Mouse (Mus musculus) heart, postnatal 36 days (tissue): Measurements from ENCODE around the gene Ncam1. TPM values are rescaled to one million over a fixed set of nuclear protein-coding genes. Genes with fewer than 3 reads are reported as not detected.

Experiments used
- DNase-seq, 2 experiments: peaks; one replicate each; pipeline ENCODE4 v3.0.0; 2021 to 2022
- intact Hi-C: fragments of 180-260 bp; cut with DNase I; formaldehyde crosslinking; loops from one replicate; pipeline ENCODE4 v1.15.1; 2025
- total RNA-seq, 2 experiments: library from RNA; stranded (reverse); gene quantifications; 2 replicates each; pipeline ENCODE4 v1.2.3; 2021

Gene Ncam1
- total RNA-seq, 2 experiments from 2014 or later = 4.5 to 6.0 TPM

DNA sequence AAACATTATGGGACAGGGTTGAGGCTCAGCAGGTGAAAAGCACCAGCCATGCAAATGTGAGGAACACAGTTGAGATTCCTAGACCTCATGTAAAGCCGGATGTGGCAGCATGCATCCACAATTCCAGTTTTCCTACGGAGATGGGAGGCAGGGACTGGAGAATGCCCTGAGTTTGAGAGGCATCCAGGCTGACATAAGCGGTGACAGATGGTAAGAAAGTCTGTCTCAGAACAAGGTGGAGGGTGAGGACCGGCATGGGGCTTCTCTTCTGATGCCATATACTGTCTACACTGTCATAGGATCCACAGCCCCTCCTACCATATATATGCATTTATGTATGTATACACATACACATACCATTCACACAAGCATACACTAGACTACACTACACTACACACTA is 221.6 kb downstream of the Ncam1 start:
- intact Hi-C loops = no loop called here
- DNase-seq = no peak

DNA sequence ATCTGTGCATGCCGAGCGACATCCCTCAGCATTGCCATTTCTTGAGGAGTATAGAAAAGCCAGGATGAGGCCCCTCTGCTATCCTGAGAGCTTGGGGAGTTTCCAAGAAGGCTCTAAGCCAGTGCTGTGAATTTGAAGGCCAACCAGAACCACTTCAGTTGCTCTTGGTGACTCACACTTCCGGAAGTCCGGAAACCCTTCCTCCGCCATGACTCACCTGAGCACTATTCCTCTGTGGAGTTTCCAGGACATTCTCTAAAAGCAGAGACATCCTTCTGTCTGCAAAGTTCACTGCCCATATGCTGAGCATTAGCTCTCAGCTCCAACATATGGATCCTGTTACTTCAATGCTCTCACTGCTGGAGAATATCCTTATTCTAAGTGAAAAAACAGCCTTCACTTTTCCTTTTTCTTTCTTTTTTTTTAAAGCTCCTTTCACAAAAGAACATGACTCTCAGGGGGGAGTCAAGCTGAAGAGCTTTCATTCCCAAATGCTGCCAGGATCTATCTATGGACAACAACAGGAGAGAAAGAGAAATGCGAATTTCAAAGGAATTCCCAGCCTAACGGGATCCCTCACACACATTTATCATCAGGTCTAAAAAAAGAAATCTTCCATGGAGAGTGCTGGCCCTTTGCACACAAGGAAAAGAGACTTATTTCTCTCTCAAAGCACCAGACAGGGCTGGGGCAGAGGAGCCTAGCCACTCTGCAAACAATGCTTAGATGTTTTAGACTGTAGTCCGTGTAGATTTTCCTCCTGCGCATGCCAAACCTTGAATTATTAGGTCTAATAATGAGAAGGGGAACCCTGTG is 226.8 kb downstream of the Ncam1 start:
- no peak for DNase-seq
- intact Hi-C loops = no loop called here

DNA sequence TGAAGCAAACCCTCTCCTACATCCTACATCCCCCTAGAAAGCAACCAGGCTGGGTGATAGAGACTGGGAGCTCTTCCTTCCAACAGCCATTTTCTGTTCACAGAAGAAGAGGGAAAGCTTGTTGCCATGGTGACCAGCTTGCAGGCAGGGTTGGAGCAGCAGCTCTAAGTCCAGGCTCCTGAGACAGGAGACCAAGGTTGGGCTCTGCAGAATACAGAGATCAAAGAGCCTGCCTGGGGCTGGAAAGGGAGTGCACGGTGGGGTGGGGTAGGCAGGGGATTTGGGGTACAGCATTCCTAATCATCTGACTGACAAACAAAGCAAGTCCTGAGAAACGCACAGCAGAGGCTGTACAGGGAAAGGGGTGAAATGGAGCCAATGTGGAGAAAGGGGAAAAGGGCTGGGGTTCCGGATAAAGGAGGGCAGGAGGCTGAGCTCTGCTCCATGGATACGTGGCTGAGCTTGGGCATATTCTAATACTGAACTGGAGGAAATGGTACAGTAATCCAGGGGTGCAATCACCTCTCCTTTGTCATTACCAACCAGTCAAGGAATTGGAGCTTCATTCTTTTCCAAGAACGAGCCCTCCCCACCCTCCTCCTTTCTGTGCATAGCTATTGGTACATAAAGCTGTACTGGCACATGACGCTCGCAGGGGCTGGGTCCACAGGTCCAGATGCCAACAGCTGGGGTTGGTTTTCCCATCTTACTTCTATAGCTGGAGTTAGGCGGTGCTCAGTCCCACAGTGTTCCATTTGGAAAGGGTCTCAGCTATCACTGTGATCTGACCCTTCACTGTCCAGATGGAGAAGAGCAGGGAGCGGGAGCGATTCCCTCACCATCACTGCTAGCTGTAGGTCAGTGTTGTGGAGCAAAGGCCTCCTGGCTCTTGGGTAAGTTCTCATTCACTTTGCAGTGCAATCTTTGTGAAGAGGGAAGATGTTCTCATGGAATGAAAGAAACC is 227.7 kb downstream of the Ncam1 start:
- intact Hi-C loops = no loop called here
- no peak for DNase-seq

DNA sequence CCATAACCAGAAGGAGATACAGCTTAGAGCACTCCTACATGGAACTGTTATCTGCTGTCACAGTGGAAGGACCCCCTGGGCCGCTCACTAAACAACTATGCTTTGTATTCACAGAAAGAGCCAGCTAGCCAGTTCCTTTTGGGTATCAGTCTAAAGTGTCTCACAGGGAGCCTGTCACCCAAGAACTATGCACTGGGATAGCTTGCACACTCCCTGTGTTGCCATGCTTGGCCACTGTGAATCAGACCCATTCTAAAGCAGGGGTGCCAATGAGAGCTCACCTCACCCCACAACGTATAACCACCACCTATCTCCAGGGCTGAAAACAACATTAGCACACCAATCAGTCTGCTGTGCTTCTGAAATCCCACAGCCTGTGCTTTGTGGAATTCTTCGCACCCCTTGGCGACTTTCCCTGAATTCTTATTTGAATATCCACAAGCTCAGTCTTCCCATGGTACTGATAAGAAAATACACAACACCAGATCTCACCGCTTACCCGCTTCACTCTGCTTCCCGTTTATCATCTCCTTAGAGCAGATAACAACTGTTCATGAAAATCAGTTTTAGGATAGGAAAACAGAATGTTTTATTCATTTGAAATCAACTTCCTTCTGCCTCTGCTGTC is 228.6 kb downstream of the Ncam1 start:
- intact Hi-C loops = no loop called here
- no peak for DNase-seq

DNA sequence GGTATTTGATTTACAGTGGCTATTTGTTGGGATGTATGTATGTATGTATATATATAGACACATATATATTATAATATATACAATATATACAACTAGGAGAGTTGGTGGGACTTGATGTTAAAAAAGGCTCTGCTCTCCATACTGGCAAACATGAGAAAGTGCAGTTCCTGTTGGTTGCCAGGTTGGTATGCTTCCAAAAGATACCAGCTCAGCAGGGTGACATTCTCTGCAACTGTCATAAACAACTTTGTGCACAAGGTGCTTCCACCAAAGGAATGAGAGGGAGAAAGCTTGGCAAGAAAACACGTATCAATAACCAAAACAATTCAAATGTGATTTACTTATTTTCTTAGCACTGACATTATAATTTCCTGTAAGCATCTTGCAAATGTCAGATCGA is 232.9 kb downstream of the Ncam1 start:
- DNase-seq = no peak
- intact Hi-C loops = no loop called here

DNA sequence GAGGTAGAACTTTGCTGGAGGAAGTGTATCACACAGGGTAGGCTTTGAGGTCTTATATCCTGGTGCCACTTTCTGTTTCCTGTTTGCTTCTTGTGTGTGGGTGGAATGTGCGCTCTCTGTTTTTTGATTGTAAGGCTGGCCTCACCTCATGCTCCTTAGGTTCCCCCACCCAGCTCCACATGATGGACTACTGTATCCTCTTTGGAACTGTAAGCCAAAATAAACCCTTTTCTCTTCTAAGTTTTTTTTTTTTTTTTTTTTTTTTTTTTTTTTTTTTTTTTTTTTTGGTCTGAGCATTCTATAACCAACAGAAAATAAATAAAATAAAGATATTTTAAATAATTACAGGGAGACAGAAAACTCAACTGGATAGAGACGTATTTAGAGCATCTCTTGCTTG is 239.8 kb downstream of the Ncam1 start:
- no peak for DNase-seq
- intact Hi-C loops = no loop called here

DNA sequence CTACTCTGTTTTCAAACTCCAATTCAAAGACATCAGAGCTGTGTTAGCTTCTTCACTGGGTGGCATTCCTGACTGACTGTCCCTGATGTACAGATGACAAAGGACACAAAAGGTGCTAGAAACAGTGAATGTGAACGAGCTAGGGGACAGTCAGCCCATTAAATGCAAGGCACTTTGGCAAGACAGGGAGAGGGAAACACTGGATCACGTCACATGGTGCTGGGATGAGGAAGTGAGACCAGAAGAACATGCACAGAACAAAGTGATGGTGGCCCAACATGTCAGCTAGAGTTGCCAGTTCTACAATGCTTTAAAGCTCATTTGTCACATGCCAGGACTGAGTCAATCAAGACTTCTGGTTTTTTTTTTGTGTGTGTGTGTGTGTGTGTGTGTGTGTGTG is 247.4 kb downstream of the Ncam1 start:
- DNase-seq = no peak
- intact Hi-C loops = no loop called here

DNA sequence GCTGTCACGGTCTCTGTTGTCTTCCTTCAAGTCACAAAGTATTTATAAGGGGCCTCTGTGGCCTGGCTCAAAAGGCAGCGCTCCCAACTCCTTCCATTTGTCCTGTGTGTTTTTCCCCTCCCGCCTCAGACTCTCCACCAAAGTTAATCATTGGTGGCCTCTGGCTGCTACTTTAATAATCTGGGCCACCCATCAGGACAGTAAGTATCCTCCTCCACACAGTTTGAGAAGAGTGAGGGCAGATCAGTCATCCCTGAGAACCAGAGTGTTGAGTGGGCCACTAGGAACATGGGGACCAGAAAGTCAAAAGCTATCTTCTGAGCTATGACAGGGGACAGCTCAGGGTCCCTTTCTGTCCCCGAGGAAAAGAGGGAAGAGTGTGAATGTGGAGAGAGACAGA is 256.1 kb downstream of the Ncam1 start:
- intact Hi-C loops = no loop called here
- DNase-seq = no peak

DNA sequence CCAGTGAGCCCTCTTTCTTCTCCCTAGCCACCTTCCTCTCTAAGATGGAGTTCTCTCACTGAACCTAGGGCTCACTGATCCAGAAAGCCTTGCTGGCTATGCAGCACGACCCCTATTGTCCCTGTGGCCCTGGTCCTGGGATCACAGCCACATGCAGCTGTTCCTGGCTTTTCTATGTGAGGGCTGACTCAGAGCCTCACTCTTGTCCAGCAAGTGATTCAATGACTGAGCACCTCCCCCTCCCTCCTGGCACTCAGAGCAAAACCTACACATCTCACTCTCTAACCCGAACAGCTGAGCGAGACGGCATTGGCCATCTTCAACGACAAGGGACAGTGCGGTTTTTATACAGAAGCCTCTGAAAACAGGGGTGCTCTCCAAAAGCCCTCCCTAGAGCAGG is 260.9 kb downstream of the Ncam1 start:
- DNase-seq = peak; percentile 14 to 26
- intact Hi-C loops = no loop called here

DNA sequence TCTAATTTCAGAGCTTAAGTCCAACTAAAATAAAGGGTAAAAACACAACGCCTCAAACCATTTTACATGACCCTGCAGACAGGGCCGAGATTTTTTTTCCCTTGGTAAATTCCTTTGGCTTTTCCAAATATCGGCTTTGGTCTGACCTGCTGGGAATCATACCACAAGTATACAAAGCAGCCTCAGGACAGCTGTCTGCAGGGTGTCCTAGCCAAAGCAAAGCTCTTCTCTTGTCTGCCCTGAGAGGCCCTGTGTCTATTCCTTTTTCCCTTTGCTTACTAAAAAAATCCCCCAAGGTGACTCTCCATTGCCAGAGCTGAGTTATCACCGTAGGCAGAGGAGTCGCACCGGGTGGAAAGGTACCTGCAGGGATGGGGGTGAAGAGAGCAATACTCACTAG is 262.1 kb downstream of the Ncam1 start:
- intact Hi-C loops = no loop called here
- no peak for DNase-seq

DNA sequence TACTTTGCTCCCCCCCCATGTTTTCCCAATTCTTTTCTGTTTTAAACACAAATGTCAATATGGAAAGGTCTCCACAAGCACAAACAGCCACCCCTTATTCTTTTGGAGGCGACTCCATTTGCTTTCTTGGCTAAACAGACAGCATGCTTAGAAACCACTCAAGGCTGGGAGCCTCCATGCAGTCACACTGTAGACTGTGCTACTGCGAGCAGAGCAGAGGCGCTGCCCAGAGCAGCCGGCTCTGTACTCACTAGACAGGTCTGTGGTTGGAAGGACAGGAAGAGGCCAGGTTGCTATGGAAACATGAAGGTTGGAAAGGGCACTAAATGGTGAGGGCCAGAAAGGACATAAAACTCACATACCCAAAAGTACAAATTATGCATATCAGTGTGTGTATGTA is 263.8 kb downstream of the Ncam1 start:
- DNase-seq = no peak
- intact Hi-C loops = no loop called here

DNA sequence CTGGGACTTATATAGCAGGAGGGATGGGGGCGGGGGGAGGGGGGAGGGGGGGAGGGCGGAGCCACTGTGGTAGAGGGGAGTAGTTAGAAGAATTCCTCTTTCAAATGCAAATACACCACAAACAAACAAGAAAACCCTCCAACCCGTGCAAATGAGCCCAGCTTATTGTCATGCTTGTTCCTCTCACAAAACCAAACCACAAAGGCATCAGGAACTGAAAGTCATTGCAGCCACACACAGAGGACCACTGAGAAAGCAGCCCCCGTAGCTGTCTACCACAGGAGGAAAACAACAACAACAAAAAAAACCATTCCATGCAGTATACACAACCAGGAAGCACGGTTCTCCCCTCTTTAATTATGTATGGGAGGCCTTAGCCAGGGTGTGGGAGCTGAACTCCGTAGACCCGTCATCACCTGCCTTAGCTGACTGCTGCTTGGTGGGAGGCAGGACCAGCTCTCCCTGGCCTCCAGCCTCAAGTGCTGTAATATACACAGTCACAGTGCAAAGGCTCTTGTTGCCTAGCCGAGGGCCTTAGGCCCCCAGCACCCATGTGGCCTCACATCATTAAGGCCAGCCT is 264.7 kb downstream of the Ncam1 start:
- DNase-seq = no peak
- intact Hi-C loops = no loop called here

DNA sequence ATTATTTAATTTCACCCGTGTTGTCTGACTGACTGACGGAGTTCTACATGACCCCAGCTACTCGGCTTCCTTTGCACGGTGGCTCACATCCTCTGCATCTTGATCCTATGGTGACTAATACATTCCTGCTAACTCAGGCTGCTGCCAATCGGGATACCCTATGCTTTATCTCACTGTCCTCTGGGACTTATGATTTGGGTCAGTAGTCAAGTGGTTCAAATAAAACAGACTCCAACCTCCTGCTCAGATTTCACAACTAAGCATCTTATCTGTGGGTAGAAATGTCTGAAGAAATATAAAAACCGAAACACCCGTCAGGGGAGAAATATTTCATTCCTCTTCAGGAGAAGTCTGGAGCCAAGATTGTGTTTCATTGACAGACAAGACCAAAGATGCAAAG is 265.3 kb downstream of the Ncam1 start:
- intact Hi-C loops = no loop called here
- peak in 1 of 2 experiments; percentile 7 for DNase-seq

DNA sequence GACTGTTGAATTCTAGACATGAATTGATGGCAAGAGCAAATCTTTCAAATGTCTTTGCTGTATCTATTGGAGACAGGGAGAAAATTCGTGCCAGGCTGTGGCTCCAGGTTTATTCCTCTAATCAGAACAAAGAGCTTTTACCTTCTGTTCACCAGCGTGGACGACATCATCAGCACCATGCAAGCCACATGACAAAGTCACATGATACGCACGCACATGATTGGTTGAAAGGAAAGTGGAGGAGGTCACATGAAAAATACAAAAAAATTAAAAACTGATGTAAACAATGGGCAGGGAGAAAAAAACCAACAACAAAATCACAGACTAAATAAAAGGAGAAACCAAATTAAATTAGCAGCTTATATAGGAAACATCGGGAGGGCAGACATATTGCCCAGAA is 266.9 kb downstream of the Ncam1 start:
- intact Hi-C loops = no loop called here
- DNase-seq = no peak

DNA sequence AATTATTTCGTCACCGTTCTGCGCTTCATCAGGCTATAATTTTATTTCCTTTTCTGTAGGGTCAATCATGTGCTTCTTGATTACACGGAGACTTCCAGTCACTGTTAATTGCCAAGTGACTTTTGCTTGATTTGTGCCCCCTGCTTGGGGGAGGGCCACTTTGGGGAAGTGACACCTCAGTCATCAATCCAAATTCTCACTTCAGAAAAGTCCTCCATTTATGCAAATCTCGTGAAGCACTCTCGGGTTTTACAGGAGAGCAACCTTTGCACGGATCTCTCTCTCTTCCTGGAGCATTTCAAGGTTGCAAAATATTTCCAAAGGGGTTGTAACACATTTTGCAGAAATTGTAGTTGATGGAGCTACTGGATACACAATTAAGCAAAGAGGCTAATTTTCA is 267.5 kb downstream of the Ncam1 start:
- intact Hi-C loops = no loop called here
- no peak for DNase-seq

DNA sequence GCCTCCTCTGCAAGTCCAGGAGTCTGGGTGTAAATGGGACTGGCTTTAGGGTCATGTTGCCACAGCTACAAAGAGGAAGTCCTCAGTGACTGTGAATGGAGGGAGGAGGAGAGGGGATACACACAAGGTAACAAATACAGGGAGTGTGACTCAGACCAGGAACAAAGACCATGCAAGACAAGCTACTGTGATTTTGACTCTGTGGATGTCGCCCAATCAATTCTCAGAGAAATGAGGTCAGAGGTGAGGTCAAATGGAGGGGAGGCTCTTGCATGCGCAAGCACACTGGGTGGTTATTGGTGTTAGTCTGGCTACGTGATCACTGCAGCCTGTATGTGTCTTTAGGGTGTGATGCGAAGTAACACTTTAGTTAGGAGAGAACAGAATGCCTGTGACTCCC is 268.0 kb downstream of the Ncam1 start:
- DNase-seq = no peak
- intact Hi-C loops = no loop called here

DNA sequence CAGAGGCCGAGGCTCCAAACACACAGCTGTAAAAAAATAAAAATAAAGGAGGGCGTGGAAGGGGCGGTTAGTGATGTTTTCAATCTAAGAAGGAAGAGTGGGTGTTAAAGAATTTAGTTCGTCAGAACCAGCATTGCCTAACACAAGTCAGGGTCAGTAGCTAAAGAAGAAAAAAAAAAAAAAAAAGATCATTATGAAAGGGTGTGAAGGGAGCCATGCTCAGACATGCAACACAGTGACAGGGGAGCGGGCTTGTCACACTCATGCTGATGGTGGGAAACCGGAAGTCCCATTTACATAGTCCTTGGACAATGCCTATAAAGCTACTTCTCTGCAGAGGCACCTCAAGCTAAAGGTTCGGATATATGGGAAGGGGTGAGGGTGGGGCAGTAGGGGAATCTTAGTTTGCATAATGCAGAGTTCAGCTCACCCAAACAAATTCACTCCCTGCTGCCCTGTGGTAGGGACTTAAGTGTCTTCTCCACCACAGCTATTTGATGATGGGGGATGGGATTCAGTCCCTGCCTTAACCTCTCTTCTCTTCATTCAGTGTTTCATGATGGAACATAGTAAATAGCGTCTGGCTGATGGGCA is 269.3 kb downstream of the Ncam1 start:
- intact Hi-C loops = loop anchor here (10.0 kb wide), 1 partner anchor 645 kb away; no protein-coding TSS in a partner anchor
- DNase-seq = no peak

DNA sequence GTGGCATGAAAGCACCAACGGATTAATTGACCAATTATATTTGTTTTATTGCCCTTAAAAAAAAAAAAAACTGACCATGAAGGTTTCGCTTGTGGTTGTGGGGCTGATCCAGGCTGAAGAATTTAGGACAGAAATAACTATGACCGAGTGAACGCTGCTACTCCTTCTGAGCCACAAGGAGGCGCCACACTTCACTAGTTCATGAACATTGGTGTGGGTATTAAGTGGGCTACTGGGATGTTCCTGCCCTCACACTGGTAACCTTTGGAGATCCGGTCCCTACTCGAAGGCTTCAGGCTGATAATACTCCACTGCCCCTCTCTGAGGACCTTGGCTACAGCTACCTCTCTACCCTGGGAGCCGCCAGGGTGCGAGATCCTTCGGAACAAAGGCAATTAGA is 269.8 kb downstream of the Ncam1 start:
- peak in 1 of 2 experiments; percentile 9 for DNase-seq
- intact Hi-C loops = loop anchor here (10.0 kb wide), 1 partner anchor 646 kb away; no protein-coding TSS in a partner anchor

DNA sequence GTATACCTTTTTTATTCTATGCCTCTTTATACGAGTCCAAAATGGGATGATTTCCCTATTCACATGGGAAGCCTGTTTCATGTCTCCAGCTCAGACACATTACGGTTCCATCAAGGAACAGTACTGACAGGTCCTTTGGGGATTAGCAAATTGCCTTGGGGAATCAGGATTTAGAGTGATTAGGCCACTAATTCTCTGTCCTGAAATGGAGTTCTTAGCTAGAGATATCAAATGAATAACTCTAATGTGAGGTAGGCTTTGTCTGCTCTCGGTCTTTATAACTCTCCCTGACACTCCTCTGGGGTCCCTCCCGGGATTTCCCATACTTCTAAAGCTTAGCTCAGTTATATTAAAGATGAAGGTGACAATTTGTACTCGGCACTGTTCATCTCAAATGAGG is 270.7 kb downstream of the Ncam1 start:
- DNase-seq = no peak
- intact Hi-C loops = loop anchor here (10.0 kb wide), 1 partner anchor 647 kb away; no protein-coding TSS in a partner anchor

DNA sequence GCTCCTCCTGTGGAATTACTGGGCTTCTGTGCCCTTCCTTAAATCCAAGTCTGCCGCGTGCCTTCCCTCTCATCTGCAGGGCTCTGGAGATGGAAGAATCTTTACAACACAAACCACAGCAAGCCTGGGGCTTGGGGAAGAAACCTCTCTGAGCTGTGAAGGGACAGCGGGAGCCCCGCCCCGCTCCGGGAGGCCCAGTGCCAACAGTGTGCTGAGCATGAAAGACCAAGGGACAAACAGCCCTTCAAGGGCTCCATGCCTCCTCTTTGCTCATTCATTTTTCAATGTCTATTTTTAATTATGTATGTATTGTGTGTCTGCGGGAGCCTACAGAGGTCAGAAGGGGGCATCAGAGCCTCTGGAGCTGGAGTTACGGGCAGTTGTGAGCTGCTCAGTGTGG is 271.4 kb downstream of the Ncam1 start:
- intact Hi-C loops = loop anchor here (10.0 kb wide), 1 partner anchor 647 kb away; no protein-coding TSS in a partner anchor
- DNase-seq = no peak
